Mouse (Mus musculus) cortical plate, adult 2 months (tissue): Measurements from ENCODE around the gene Zfp706. TPM values are rescaled to one million over a fixed set of nuclear protein-coding genes. Genes with fewer than 3 reads are reported as not detected.

Source experiments
- H3K27ac ChIP-seq: fragments of 200-500 bp; 2 replicates; pipeline ENCODE4 v1.5.1; 2012; ENCODE audit warnings: low read length, control low read depth, inconsistent platforms; ENCODE audit not compliant: insufficient read depth
- H3K4me1 ChIP-seq: fragments of 200-500 bp; 2 replicates; pipeline ENCODE4 v1.6.1; 2011; ENCODE audit warnings: low read length; ENCODE audit not compliant: control insufficient read depth, insufficient read depth
- H3K4me3 ChIP-seq: fragments of 200-500 bp; 2 replicates; pipeline ENCODE4 v1.5.1; 2011; ENCODE audit warnings: mild to moderate bottlenecking, low read length, control low read depth; ENCODE audit not compliant: insufficient read depth
- CTCF ChIP-seq: fragments of 200-500 bp; IDR thresholded peaks from 2 replicates; pipeline ENCODE4 v1.5.1; 2011; ENCODE audit warnings: mild to moderate bottlenecking, control low read depth, low read length; ENCODE audit not compliant: insufficient read depth; ENCODE audit errors: extremely low read depth
- POLR2A ChIP-seq: fragments of 200-500 bp; IDR thresholded peaks from 2 replicates; pipeline ENCODE4 v1.6.1; 2011; ENCODE audit warnings: mild to moderate bottlenecking, low read length, control low read depth; ENCODE audit not compliant: insufficient read depth; ENCODE audit errors: extremely low read depth
- polyA plus RNA-seq: library from polyadenylated mRNA; depleted of rRNA; stranded (reverse); fragments of >200 nt; gene quantifications from 2 replicates; pipeline ENCODE4 v1.2.3, GENCODE M21; 2012

The Zfp706 gene
- polyA plus RNA-seq, 1 experiment, result 94.9 TPM

DNA sequence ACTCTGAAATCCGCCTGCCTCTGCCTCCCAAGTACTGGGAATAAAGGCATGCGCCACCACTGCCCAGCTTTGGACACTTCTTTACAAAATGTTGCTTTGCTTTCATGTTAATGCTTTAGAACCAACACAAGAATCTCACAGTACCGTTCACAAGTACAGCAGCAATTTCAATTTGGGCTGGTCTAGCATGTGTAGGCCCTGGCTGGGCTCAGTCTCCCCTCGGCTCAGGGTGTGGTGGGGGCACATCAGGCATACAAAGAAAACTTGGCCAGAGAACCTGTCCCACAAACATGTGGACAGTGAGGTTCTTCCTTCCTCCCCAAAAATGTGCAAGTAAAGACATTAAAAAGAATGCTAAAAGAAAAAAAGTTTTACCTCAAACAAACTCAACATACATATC is 12.4 kb downstream of the Zfp706 start:
- Histone ChIP-seq H3K4me1 (no peaks in the 10 kb centered on the region), H3K27ac (no peak overlapping the region), H3K4me3 (no peak overlapping the region)
- TF ChIP-seq POLR2A, result no peak
- no peak for TF ChIP-seq CTCF

GRCm38 (mm10) chr15:36994665-36995064 is 12.9 kb downstream of the Zfp706 start:
- Histone ChIP-seq H3K27ac (no peak overlapping the region), H3K4me3 (no peak overlapping the region), H3K4me1 (peaks cover under 1% of the 10 kb centered on the region; the same call in 1 of the 2 replicates)
- TF ChIP-seq POLR2A (no peak), CTCF (no peak)

GRCm38 (mm10) chr15:36993435-36994178 is 14.0 kb downstream of the Zfp706 start:
- TF ChIP-seq POLR2A, result no peak
- no peak for TF ChIP-seq CTCF

DNA sequence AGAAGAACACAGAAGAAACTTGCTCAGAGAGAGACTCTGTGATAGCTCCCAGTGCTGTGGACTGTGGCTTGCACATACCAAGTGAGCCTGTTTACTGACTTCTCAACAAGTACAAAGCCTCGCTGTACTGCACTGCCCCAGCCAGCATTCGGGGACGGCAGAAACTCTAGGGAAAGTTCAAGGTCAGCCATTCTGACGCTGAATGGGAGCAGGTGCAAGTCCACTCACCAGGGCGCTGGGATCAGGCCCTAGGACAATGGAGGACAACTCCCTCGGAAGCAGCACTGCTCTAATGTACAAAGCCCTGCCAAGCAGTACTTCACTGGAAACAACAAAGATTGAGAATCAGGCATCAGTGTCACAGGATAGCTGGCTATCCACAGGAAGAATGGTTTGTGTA is 16.2 kb downstream of the Zfp706 start:
- Histone ChIP-seq H3K4me3 (no peak overlapping the region), H3K27ac (no peak overlapping the region), H3K4me1 (peaks cover 5% of the 10 kb centered on the region; the same call in 1 of the 2 replicates)
- TF ChIP-seq POLR2A, result no peak
- TF ChIP-seq CTCF, result no peak

More at GRCm38 (mm10) chr15:36993435-36994178, 14.0 kb downstream of the Zfp706 start:
- H3K4me1 ChIP-seq, result peaks cover 2% of the 10 kb centered on the region; the same call in 1 of the 2 replicates
- H3K27ac ChIP-seq, result no peak overlapping the region
- H3K4me3 ChIP-seq, result no peak overlapping the region

DNA sequence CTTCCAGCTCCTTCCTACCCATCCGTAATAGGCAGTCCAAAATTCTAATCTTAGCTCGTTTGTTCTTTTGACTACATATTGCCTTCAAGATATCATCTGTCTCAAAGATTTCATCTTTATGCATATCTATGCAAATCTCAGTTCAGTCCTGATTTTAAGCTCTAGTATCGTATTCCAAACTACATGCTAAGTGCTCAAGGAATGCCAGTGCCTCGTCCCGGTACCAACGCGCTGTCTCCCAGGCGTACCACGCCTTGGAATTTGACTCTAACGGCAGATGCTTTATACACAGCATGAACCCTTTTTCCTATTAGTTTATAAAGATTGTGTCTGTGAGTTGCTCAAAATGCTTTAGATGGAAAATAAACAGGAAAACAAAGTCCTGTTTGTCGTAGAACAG is 17.7 kb downstream of the Zfp706 start:
- H3K27ac ChIP-seq, result no peak overlapping the region
- TF ChIP-seq POLR2A, result no peak
- TF ChIP-seq CTCF, result no peak
- peaks cover 8% of the 10 kb centered on the region; the same call in 1 of the 2 replicates for H3K4me1 ChIP-seq
- no peak overlapping the region for H3K4me3 ChIP-seq

DNA sequence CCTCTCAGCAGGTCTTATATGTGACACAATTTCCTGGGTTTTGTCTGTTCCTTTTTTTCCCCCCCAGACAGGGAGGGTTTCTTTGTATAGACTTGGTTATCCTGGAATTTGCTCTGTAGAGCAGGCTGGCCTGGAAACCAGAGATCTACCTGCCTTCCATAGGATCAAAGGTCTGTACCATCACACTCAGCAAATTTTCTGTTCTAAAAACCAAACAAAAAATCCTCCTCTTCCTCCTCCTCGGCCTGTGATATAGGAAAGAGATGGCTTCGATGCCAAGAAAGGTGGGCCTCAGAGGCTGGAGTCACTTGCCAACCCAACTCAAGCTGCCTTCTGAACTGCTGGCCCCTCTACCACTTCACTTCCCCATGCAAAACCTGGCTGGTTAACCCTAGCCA is 18.9 kb downstream of the Zfp706 start:
- Histone ChIP-seq H3K4me3 (no peak overlapping the region), H3K27ac (no peak overlapping the region), H3K4me1 (peaks cover 10% of the 10 kb centered on the region)
- no peak for TF ChIP-seq POLR2A
- TF ChIP-seq CTCF, result no peak

DNA sequence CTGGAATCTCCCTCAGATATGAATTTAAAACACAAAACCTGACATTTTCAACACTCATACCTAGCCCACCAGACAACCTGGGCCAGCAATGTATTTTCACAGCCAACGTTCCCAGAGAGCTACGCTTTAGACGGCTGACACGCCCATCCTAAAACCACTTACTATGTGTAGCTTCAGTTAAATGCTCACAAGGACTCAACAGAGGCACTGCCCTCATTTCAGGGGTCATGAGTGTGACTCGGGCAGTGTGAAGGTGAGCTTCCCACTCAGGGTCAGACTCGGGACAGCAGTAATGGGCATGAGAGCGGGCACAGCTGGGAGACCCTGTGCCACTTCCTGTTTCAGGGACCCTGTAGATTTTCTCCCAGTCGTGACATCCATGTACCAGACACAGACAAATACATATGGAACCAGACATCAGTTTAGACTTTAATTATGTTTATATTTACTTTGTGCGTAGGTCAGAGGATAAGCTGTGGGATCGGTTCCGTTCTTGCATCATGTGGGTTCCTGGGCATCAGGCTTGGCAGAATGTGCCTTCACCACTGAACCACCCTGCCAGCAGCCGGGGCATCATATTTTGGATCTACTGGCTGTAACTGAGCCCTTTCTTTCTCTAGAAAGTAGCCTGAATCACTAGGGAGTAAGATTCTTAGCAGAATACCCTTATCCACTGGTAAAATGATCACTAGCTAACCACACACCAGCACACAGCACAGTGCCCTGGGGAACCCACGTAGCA is 19.4 kb downstream of the Zfp706 start:
- Histone ChIP-seq H3K27ac (peak overlapping the region; percentile 22; the same call in 1 of the 2 replicates), H3K4me1 (peaks cover 10% of the 10 kb centered on the region), H3K4me3 (no peak overlapping the region)
- TF ChIP-seq CTCF (no peak), POLR2A (no peak)

- TF ChIP-seq CTCF (no peak), POLR2A (peak; percentile 33; the same call in 1 of the 2 replicates)
- peak overlapping the region; percentile 39 for H3K27ac ChIP-seq
- peaks cover 10% of the 10 kb centered on the region for H3K4me1 ChIP-seq
- H3K4me3 ChIP-seq, result no peak overlapping the region
These were observed 20.2 kb downstream of the Zfp706 start for GRCm38 (mm10) chr15:36987211-36987877.

DNA sequence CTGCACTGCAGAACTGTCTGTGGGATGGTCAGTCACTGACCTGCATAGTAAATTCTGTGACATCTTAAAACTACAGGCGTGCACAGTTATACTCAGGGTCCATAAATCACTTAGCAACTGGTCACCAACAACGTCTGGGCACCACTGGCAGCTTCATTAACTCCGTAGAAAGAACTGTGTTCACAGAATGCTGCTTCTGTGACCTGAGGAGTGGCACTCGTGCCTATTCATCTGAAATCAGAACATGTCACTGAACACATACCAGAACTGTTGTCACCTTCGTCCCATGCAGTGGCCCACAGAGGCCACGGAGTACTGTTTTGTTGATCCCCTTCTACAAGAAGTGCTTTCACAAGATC is 22.0 kb downstream of the Zfp706 start:
- no peak overlapping the region for H3K27ac ChIP-seq
- no peak overlapping the region for H3K4me3 ChIP-seq
- H3K4me1 ChIP-seq, result peaks cover 10% of the 10 kb centered on the region
- TF ChIP-seq POLR2A (no peak), CTCF (no peak)
